Mouse (Mus musculus) thymus, adult 2 months (tissue): Measurements from ENCODE around the gene Gm38392.

Source experiments
- CTCF ChIP-seq: fragments of 200-500 bp; IDR thresholded peaks from 2 replicates; pipeline ENCODE4 v1.5.1; 2012; ENCODE audit warnings: mild to moderate bottlenecking, control low read depth, low read length, moderate library complexity, borderline replicate concordance; ENCODE audit not compliant: control insufficient read depth, poor library complexity, insufficient read depth; ENCODE audit errors: extremely low read depth
- POLR2A ChIP-seq: fragments of 200-500 bp; IDR thresholded peaks from 2 replicates; pipeline ENCODE4 v1.6.1; 2012; ENCODE audit warnings: mild to moderate bottlenecking, low read length, control low read depth, moderate library complexity; ENCODE audit not compliant: control insufficient read depth, poor library complexity, insufficient read depth; ENCODE audit errors: extremely low read depth

DNA sequence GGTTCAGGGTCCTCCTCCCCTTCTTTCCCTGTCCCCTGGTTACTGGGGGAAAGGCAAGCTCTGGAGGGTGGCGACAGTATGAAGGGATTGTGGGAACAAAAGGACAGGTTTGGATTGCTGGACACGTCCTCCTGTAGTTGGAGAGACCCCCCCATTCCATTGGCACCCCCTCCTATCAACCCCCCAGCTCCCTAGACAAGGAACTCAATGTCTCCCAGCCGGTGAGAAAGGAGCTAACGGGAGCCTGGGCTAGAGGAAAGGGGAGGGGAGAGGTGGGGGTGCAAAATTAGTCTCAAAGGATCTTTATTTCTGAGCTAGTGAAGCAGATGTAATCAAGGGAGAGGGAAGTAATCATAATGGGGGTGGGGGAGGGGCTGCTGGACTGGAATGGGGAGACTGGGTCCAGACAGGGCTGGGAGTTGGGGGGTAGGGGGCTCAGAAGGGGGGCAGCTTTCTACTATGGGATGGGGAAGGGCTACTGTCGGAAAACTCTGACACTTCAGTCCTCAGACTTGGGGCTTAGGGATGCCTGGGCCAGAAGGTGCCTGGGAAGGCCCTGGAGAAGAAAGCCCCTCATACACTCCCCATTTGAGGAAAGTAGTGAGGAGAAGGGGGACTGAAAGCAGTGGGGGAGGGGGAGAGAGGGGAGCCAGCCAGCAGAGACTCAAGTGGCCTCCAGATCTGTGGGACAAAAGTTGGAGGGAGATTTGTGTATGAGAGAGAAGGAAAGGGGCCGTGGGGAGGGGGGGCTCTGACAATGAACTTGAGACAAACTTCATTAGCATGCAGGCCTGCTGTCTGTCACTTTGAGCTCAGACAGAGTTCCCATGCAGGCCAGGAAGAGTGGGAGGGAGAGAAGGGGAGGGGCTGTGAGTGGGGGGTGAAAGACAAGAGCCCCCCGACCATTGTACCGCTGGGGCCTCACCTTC lies 81.2 kb downstream of the Gm38392 start:
- TF ChIP-seq POLR2A (no peak), CTCF (no peak)
